Comparison of ENCODE assay signal across 8 mouse cellular contexts in genomic region chr6:106769290-106769866, GRCm38 (mm10). TPM values are rescaled to one million over a fixed set of nuclear protein-coding genes. Genes with fewer than 3 reads are reported as not detected.
DNase-seq lines count a peak whose midpoint lies in the region; ATAC-seq and TF ChIP-seq lines count a peak whose summit lies in the region.

No protein-coding gene starts in this region.

- H3K79me2 ChIP-seq in C2C12 (ENCODE audit: control insufficient read depth, insufficient read depth): peaks cover 35% of the 10 kb centered on the region

- no peaks in the 10 kb centered on the region; the same call in 1 of the 2 replicates for H3K4me1 ChIP-seq in embryonic fibroblast, embryonic 13.5 days (ENCODE audit: control insufficient read depth, insufficient read depth, low read length)
- peaks cover 2% of the 10 kb centered on the region for H3K4me1 ChIP-seq in limb, embryonic 11.5 days (ENCODE audit: control insufficient read depth, insufficient read depth, low read length)
- H3K4me1 ChIP-seq in neural tube, embryonic 14.5 days (ENCODE audit: control insufficient read depth, insufficient read depth, low read length): peaks cover 7% of the 10 kb centered on the region

- no peak for TF ChIP-seq POLR2A in embryonic fibroblast, embryonic 13.5 days (IDR thresholded peaks at IDR 0.05; ENCODE audit: low read depth, low read length)

- no peaks in the 10 kb centered on the region for H3K9me3 ChIP-seq in limb, embryonic 11.5 days (ENCODE audit: control insufficient read depth, low read length)
- no peaks in the 10 kb centered on the region for H3K9me3 ChIP-seq in neural tube, embryonic 14.5 days (ENCODE audit: control insufficient read depth, low read length)

- WGBS in limb, embryonic 11.5 days: 1% methylated on average over 33 of the region's 33 CpGs
- WGBS in neural tube, embryonic 14.5 days: under 1% methylated on average over 33 of the region's 33 CpGs

- H3K4me2 ChIP-seq in limb, embryonic 11.5 days (ENCODE audit: low read depth, severe bottlenecking): peak overlapping the region; percentile 74
- peak overlapping the region; percentile 95 for H3K4me2 ChIP-seq in neural tube, embryonic 14.5 days (ENCODE audit: low read depth, low read length)

- peak overlapping the region; percentile 85 for H3K4me3 ChIP-seq in C2C12 (ENCODE audit: insufficient read depth, poor library complexity, severe bottlenecking)
- H3K4me3 ChIP-seq in embryonic fibroblast, embryonic 13.5 days (ENCODE audit: insufficient read depth, low read length): peak overlapping the region; percentile 87
- H3K4me3 ChIP-seq in limb, embryonic 11.5 days (ENCODE audit: low read depth, low read length): peak overlapping the region; percentile 65
- H3K4me3 ChIP-seq in neural tube, embryonic 14.5 days (ENCODE audit: low read depth, low read length): peak overlapping the region; percentile 88

- peak; percentile 84 for ATAC-seq in limb, embryonic 11.5 days (ENCODE audit: insufficient number of reproducible peaks, low FRiP score, low TSS enrichment, low read depth)
- peak; percentile 80 for ATAC-seq in neural tube, embryonic 14.5 days (ENCODE audit: low read depth)

- no peak for TF ChIP-seq CTCF in C2C12 (IDR thresholded peaks at IDR 0.05; ENCODE audit: control insufficient read depth, insufficient read depth, insufficient read length)
- TF ChIP-seq CTCF in embryonic fibroblast, embryonic 13.5 days (IDR thresholded peaks at IDR 0.05; ENCODE audit: borderline replicate concordance, insufficient read depth, low read length): no peak

- no peak overlapping the region for H3K27ac ChIP-seq in embryonic fibroblast, embryonic 13.5 days (ENCODE audit: insufficient read depth, low read length)
- H3K27ac ChIP-seq in limb, embryonic 11.5 days (replicated peaks; ENCODE audit: low read depth, low read length): no peak overlapping the region
- H3K27ac ChIP-seq in neural tube, embryonic 14.5 days (ENCODE audit: low read depth, low read length): peak overlapping the region; percentile 55; the same call in 1 of the 2 replicates

- peaks cover 36% of the 10 kb centered on the region for H3K36me3 ChIP-seq in C2C12 (ENCODE audit: control insufficient read depth, insufficient read depth)
- H3K36me3 ChIP-seq in limb, embryonic 11.5 days (ENCODE audit: control insufficient read depth, insufficient read depth, low read length): peaks cover 4% of the 10 kb centered on the region; the same call in 1 of the 2 replicates
- H3K36me3 ChIP-seq in neural tube, embryonic 14.5 days (ENCODE audit: control insufficient read depth, insufficient read depth, low read length): no peaks in the 10 kb centered on the region

- peak overlapping the region; percentile 62 for H3K9ac ChIP-seq in limb, embryonic 11.5 days (ENCODE audit: low read length)
- H3K9ac ChIP-seq in neural tube, embryonic 14.5 days (replicated peaks; ENCODE audit: low read depth, low read length): peak overlapping the region; percentile 47

- peak; percentile 8 for DNase-seq in embryo, embryonic 10 days (ENCODE audit: low spot score)
- no peak for DNase-seq in embryo, embryonic 10.5 days (ENCODE audit: low spot score)
- no peak for DNase-seq in limb, embryonic 11.5 days (ENCODE audit: low spot score)
- DNase-seq in gastrocnemius, postnatal 4 days (ENCODE audit: low spot score in 2 of 2): no peak
- no peak for DNase-seq in ovary, adult 18-20 months (ENCODE audit: low spot score)

- H3ac ChIP-seq in C2C12 (ENCODE audit: control insufficient read depth, insufficient read length, low read depth): peak overlapping the region; percentile 81

- H3K79me3 ChIP-seq in C2C12 (ENCODE audit: low read depth): peaks cover 27% of the 10 kb centered on the region

- H3K27me3 ChIP-seq in C2C12 (ENCODE audit: control insufficient read depth, insufficient read depth, insufficient read length): no peaks in the 10 kb centered on the region
- H3K27me3 ChIP-seq in limb, embryonic 11.5 days (ENCODE audit: control insufficient read depth, insufficient read depth, low read length): no peaks in the 10 kb centered on the region
- H3K27me3 ChIP-seq in neural tube, embryonic 14.5 days (ENCODE audit: control insufficient read depth, insufficient read depth, low read length): no peaks in the 10 kb centered on the region

TF ChIP-seq in C2C12, 6 proteins besides CTCF, POLR2A, EP300 and RAD21:
- TF ChIP-seq MYOD1 (IDR thresholded peaks at IDR 0.05; ENCODE audit: control insufficient read depth, insufficient read length, low read depth) (no peak), FOSL1 (IDR thresholded peaks at IDR 0.05; ENCODE audit: insufficient read depth, low read length, poor library complexity, severe bottlenecking) (no peak), CEBPB (IDR thresholded peaks at IDR 0.05; ENCODE audit: low read depth) (no peak), MAX (IDR thresholded peaks at IDR 0.05) (no peak), USF1 (IDR thresholded peaks at IDR 0.05; ENCODE audit: low read depth) (no peak), MYOG (IDR thresholded peaks at IDR 0.05; ENCODE audit: control insufficient read depth, extremely low read depth, insufficient read length) (no peak)

RNA-seq across cellular contexts. Expression of gene Trnt1, which starts 0.5 kb away (rescaled TPM):
- polyA plus RNA-seq in C2C12 (2012; fragmentation: generic; extraction: Trizol): 12.9 TPM
- polyA plus RNA-seq in embryonic fibroblast, embryonic 13.5 days (2011; ENCODE audit: insufficient read length, low read depth, missing spikeins): 41.3 and 53.3 TPM in 2 replicates
- 69.6 and 76.4 TPM in 2 replicates for polyA plus RNA-seq in limb, embryonic 11.5 days (2014; fragmentation: Nextera tagmentation; extraction: Ambion mirVana)
- 62.9 and 69.0 TPM in 2 replicates for polyA plus RNA-seq in neural tube, embryonic 14.5 days (2014; fragmentation: Nextera tagmentation; extraction: Ambion mirVana)
- 10 to 100 TPM; 36.7 to 39.7 TPM for total RNA-seq in gastrocnemius, postnatal 4 days (2021)

RNA-seq across cellular contexts. Expression of gene Il5ra, which starts 20.5 kb away (rescaled TPM):
- not detected for polyA plus RNA-seq in C2C12 (2012; fragmentation: generic; extraction: Trizol)
- not detected in 2 replicates for polyA plus RNA-seq in embryonic fibroblast, embryonic 13.5 days (2011; ENCODE audit: insufficient read length, low read depth, missing spikeins)
- polyA plus RNA-seq in limb, embryonic 11.5 days (2014; fragmentation: Nextera tagmentation; extraction: Ambion mirVana): not detected in 2 replicates
- 0.09 and 0.28 TPM in 2 replicates for polyA plus RNA-seq in neural tube, embryonic 14.5 days (2014; fragmentation: Nextera tagmentation; extraction: Ambion mirVana)
- total RNA-seq in gastrocnemius, postnatal 4 days (2021): under 1 TPM in 1 of 2 experiments, not detected in 1; 0.12 TPM

RNA-seq across cellular contexts. Expression of gene Crbn, which starts 30.5 kb away (rescaled TPM):
- polyA plus RNA-seq in C2C12 (2012; fragmentation: generic; extraction: Trizol): 7.9 TPM
- 29.2 and 36.2 TPM in 2 replicates for polyA plus RNA-seq in embryonic fibroblast, embryonic 13.5 days (2011; ENCODE audit: insufficient read length, low read depth, missing spikeins)
- polyA plus RNA-seq in limb, embryonic 11.5 days (2014; fragmentation: Nextera tagmentation; extraction: Ambion mirVana): 46.0 and 47.3 TPM in 2 replicates
- polyA plus RNA-seq in neural tube, embryonic 14.5 days (2014; fragmentation: Nextera tagmentation; extraction: Ambion mirVana): 68.4 and 75.7 TPM in 2 replicates
- total RNA-seq in gastrocnemius, postnatal 4 days (2021): 10 to 100 TPM; 36.7 to 40.1 TPM
